Mouse (Mus musculus): ENCODE data around the gene Trip12. TPM values are rescaled to one million over a fixed set of nuclear protein-coding genes. Genes with fewer than 3 reads are reported as not detected.
A peak's percentile ranks its signal among the peaks of the same experiment; 100 is the strongest.

The Trip12 gene
- polyA plus RNA-seq, 1 experiment from 2014 or later, result 87.2 TPM

DNA sequence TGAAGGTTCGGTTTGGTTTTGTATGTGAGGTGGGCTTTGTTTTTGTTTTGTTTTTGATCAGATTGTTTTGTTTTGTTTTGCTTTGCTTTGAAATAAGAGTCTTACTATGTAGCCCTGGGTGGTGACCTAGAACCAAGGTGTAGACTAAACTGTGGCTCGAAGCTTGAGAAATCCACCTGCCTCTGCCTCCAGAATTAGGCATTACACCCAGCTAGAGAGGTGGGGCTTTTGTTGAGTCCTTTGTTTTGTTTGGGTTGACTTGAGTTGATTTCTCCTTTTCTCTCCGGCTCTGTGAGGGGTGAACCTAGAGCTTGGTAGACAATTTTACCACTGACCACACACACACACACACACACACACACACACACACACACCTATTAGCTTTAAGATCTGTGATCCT is 745 bp upstream of the Trip12 start:
- H3K4me2 ChIP-seq (replicated peaks; ENCODE audit: low read depth, low read length), result peak overlapping the region; percentile 44
- no peak overlapping the region for H3K9ac ChIP-seq (replicated peaks; ENCODE audit: low read depth, low read length)
- ATAC-seq (ENCODE audit: insufficient number of reproducible peaks, insufficient read depth, low FRiP score, low read depth), result no peak
- no peaks in the 10 kb centered on the region for H3K36me3 ChIP-seq (ENCODE audit: control insufficient read depth, insufficient read depth, low read length)
- WGBS, result 70% methylated on average over 3 of the region's 3 CpGs
- H3K9me3 ChIP-seq (ENCODE audit: control insufficient read depth, low read depth, low read length), result no peaks in the 10 kb centered on the region
- H3K27me3 ChIP-seq (ENCODE audit: control insufficient read depth, insufficient read depth, low read length), result no peaks in the 10 kb centered on the region
- no peak overlapping the region for H3K27ac ChIP-seq (ENCODE audit: low read length)
- peak overlapping the region; percentile 94 for H3K4me3 ChIP-seq (ENCODE audit: low read depth, low read length)
- H3K4me1 ChIP-seq (ENCODE audit: control insufficient read depth, insufficient read depth, low read length), result 0 out of 2 replicates have a peak, but pooled peaks cover 4% of the 10 kb centered on the region

DNA sequence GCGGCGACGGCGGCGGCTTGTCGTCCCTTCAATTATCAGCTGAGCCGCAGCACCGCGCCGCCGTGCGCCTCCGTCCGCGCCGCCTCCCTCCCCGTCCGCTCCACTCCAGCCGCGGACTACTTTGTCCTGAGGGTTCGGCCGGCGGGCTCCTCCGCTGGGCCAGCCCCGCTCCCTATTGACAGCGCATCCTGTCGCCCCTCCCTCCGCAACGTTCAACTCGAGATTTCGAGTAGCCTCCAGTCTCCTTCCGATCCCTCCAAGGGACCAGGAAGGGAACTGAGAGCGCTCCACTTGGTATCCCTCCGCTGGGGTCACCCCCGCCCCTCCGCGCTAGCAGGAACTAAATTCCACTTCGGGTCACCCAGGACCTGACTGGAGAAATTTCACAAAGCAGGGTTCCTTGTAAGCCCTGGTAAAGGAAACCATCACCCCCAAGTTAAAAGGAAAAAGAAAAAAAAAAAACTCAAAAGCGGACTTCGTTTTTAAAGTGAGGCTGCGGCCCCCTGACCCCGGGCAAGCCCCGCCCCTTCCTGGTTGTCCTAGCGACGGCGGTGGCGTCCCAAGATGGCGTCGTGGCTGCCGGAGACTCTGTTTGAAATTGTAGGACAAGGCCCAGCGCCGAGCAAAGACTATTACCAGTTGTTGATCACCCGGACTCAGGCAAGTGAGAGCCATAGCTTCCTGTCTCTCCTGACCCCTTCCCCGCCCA is 853 bp downstream of the Trip12 start, which contains the start of gene Fbxo36:
TSS of gene Fbxo36 (plus strand) at position 533 of the 709 bp plus-strand sequence.
- under 1% methylated on average over 52 of the region's 54 CpGs for whole genome bisulfite sequencing
- ATAC-seq (ENCODE audit: insufficient number of reproducible peaks, insufficient read depth, low FRiP score, low read depth), result peak; percentile 89

DNA sequence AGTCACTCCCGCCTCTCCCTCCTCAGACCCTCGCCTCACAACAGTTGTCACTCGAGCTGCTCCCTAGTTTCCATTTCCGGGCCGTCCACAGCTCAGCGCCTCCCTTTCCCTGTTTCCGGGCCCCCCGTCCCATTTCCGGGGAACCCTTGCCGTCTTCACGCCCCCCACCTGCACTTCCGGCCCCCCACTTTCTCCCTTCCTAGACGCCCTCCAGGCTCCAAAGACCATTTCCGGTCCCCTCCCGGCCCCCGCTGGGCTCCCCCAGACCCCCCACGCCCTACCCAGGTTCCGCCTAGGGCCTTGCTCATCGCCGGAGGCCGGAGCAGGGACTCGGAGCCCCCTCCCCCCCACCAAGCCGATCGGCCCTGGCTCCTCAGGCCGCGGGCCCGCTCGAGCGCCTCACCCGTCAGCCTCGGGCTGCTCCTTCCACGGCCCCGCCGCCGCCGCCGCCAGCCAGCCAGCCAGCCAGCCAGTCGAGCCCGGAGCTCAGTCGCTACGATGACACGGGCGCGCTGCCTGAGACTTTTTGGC is 1.6 kb downstream of the Trip12 start:
- H3K9ac ChIP-seq (replicated peaks; ENCODE audit: low read depth, low read length), result peak overlapping the region; percentile 92
- H3K4me2 ChIP-seq (replicated peaks; ENCODE audit: low read depth, low read length), result peak overlapping the region; percentile 66
- 0 out of 2 replicates have a peak, but pooled peaks cover 4% of the 10 kb centered on the region for H3K4me1 ChIP-seq (ENCODE audit: control insufficient read depth, insufficient read depth, low read length)
- H3K4me3 ChIP-seq (ENCODE audit: low read depth, low read length), result peak overlapping the region; percentile 94
- peak; percentile 66 for ATAC-seq (ENCODE audit: insufficient number of reproducible peaks, insufficient read depth, low FRiP score, low read depth)
- H3K27me3 ChIP-seq (ENCODE audit: control insufficient read depth, insufficient read depth, low read length), result no peaks in the 10 kb centered on the region
- H3K36me3 ChIP-seq (ENCODE audit: control insufficient read depth, insufficient read depth, low read length), result no peaks in the 10 kb centered on the region
- peak overlapping the region; percentile 99 for H3K27ac ChIP-seq (ENCODE audit: low read length)
- no peaks in the 10 kb centered on the region for H3K9me3 ChIP-seq (ENCODE audit: control insufficient read depth, low read depth, low read length)
- 0% methylated on average over 38 of the region's 44 CpGs for WGBS

More for the DNA sequence above, 853 bp downstream of the Trip12 start, which contains the start of gene Fbxo36:
- no peaks in the 10 kb centered on the region for H3K36me3 ChIP-seq (ENCODE audit: control insufficient read depth, insufficient read depth, low read length)
- peak within 1 kb of the TSS; percentile 66 for H3K4me2 ChIP-seq (replicated peaks; ENCODE audit: low read depth, low read length)
- H3K4me1 ChIP-seq (ENCODE audit: control insufficient read depth, insufficient read depth, low read length), result 0 out of 2 replicates have a peak, but pooled peaks cover 4% of the 10 kb centered on the region
- H3K4me3 ChIP-seq (ENCODE audit: low read depth, low read length), result peak within 1 kb of the TSS; percentile 94
- H3K9ac ChIP-seq (replicated peaks; ENCODE audit: low read depth, low read length), result peak within 1 kb of the TSS; percentile 92
- H3K27me3 ChIP-seq (ENCODE audit: control insufficient read depth, insufficient read depth, low read length), result no peaks in the 10 kb centered on the region
- peak within 1 kb of the TSS; percentile 99 for H3K27ac ChIP-seq (ENCODE audit: low read length)
- H3K9me3 ChIP-seq (ENCODE audit: control insufficient read depth, low read depth, low read length), result no peaks in the 10 kb centered on the region

DNA sequence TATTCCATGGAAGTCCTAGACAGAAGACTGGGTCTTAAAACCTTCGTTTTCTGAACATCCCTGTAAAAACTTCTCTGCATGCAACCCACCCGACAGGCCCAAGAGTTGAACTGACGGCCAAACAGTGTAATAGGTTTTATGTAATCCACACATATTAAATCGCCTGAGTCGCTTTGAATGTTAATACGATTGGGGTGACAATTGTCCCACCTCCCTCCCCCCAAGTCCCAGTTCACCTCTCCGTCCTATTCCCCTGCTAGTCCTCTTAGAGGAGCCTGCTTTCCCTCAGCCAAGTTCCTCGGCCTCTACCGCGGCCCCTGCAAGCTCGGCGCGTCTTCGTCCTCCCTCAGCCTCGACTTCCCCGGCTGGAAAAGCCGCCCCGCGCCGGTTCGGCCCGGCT is 2.2 kb downstream of the Trip12 start:
- H3K27me3 ChIP-seq (ENCODE audit: control insufficient read depth, insufficient read depth, low read length), result no peaks in the 10 kb centered on the region
- ATAC-seq (ENCODE audit: insufficient number of reproducible peaks, insufficient read depth, low FRiP score, low read depth), result no peak
- peak overlapping the region; percentile 94 for H3K4me3 ChIP-seq (ENCODE audit: low read depth, low read length)
- no peaks in the 10 kb centered on the region for H3K9me3 ChIP-seq (ENCODE audit: control insufficient read depth, low read depth, low read length)
- H3K4me2 ChIP-seq (replicated peaks; ENCODE audit: low read depth, low read length), result peak overlapping the region; percentile 66
- H3K36me3 ChIP-seq (ENCODE audit: control insufficient read depth, insufficient read depth, low read length), result no peaks in the 10 kb centered on the region
- H3K4me1 ChIP-seq (ENCODE audit: control insufficient read depth, insufficient read depth, low read length), result 0 out of 2 replicates have a peak, but pooled peaks cover 4% of the 10 kb centered on the region
- H3K27ac ChIP-seq (ENCODE audit: low read length), result peak overlapping the region; percentile 99
- H3K9ac ChIP-seq (replicated peaks; ENCODE audit: low read depth, low read length), result peak overlapping the region; percentile 92
- WGBS, result under 1% methylated on average over 22 of the region's 22 CpGs

DNA sequence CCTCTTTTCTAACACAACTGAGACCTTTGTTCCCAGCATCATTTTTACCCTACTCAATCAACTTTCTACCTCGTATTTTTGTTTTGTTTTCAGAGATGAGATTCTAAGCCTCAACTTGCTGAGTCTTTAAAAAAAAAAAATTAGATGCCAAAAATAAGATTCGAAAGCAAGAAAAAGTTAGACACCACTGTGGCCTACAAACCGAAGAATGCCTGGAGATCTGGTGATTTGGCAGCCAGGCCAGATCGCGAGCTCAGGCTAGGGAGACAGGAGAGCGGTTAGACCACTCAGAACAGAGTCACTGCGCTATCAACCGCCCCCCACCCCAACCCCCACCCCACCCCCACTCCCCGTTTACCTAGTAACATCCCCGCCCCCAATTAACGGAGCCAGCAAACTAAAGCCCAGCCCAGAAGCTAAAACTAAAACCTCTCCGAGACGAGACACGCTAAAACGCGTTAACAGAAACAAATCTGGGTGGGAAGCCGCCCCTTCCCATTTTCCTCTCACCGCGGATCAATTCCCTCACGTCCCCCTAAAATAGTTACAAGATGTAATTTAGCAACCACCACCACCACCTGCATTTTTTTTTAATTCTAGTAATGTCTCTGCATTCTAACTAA is 2.7 kb downstream of the Trip12 start:
- Histone ChIP-seq H3K9me3 (ENCODE audit: control insufficient read depth, low read depth, low read length) (no peaks in the 10 kb centered on the region), H3K27ac (ENCODE audit: low read length) (peak overlapping the region; percentile 99), H3K36me3 (ENCODE audit: control insufficient read depth, insufficient read depth, low read length) (no peaks in the 10 kb centered on the region), H3K9ac (replicated peaks; ENCODE audit: low read depth, low read length) (peak overlapping the region; percentile 92), H3K4me3 (ENCODE audit: low read depth, low read length) (peak overlapping the region; percentile 94), H3K4me2 (replicated peaks; ENCODE audit: low read depth, low read length) (peak overlapping the region; percentile 66), H3K4me1 (ENCODE audit: control insufficient read depth, insufficient read depth, low read length) (0 out of 2 replicates have a peak, but pooled peaks cover 4% of the 10 kb centered on the region), H3K27me3 (ENCODE audit: control insufficient read depth, insufficient read depth, low read length) (no peaks in the 10 kb centered on the region)
- 5% methylated on average over 20 of the region's 20 CpGs for WGBS
- no peak for ATAC-seq (ENCODE audit: insufficient number of reproducible peaks, insufficient read depth, low FRiP score, low read depth)

DNA sequence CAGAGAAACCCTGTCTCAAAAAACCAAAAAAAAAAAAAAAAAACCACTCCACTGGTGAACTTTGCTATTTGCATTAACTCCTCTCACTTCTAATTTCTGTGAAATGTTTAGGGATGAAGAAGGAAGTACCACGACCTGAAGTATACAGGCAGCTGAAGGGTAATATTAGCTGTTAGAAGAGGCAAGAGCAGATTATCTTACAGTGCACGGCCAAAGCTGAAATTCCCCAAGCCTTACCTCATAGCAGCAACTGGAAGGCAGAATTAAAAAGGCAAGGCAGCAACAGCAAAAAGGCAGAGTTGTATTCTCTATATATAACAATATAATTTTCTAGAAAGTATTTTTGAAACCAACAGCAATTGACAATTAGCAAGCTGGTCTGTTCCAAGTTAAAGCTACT is 15.2 kb downstream of the Trip12 start:
- ATAC-seq (ENCODE audit: insufficient number of reproducible peaks, insufficient read depth, low FRiP score, low read depth), result no peak
- H3K9me3 ChIP-seq (ENCODE audit: control insufficient read depth, low read depth, low read length), result no peaks in the 10 kb centered on the region
- H3K4me1 ChIP-seq (ENCODE audit: control insufficient read depth, insufficient read depth, low read length), result no peaks in the 10 kb centered on the region
- H3K36me3 ChIP-seq (ENCODE audit: control insufficient read depth, insufficient read depth, low read length), result peaks cover 11% of the 10 kb centered on the region; the same call in 1 of the 2 replicates
- WGBS, result 48% methylated on average over 2 of the region's 2 CpGs
- H3K4me2 ChIP-seq (replicated peaks; ENCODE audit: low read depth, low read length), result no peak overlapping the region
- H3K4me3 ChIP-seq (ENCODE audit: low read depth, low read length), result no peak overlapping the region
- no peak overlapping the region for H3K27ac ChIP-seq (ENCODE audit: low read length)
- H3K9ac ChIP-seq (replicated peaks; ENCODE audit: low read depth, low read length), result no peak overlapping the region
- H3K27me3 ChIP-seq (ENCODE audit: control insufficient read depth, insufficient read depth, low read length), result no peaks in the 10 kb centered on the region

DNA sequence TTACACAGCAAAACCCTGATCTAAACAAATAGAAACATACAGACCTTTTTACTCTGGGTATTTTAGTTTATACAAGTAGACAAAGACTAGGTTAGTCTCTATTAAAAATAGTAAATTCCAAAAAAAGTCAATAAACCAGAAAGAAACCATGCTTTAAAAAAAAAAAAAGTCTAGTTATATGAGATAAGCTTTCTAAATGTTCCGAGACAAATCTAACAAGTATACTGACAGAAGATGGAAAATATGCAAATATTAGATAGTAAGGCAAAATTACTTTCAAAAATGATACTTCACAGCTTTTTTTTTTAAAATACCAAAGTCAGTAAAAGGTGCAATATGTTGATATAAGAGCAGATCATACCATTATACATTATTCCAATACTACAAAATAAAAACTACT is 22.7 kb downstream of the Trip12 start:
- Histone ChIP-seq H3K9me3 (ENCODE audit: control insufficient read depth, low read depth, low read length) (no peaks in the 10 kb centered on the region), H3K9ac (replicated peaks; ENCODE audit: low read depth, low read length) (no peak overlapping the region), H3K36me3 (ENCODE audit: control insufficient read depth, insufficient read depth, low read length) (peaks cover 5% of the 10 kb centered on the region; the same call in 1 of the 2 replicates), H3K27me3 (ENCODE audit: control insufficient read depth, insufficient read depth, low read length) (no peaks in the 10 kb centered on the region), H3K27ac (ENCODE audit: low read length) (no peak overlapping the region), H3K4me3 (ENCODE audit: low read depth, low read length) (no peak overlapping the region), H3K4me2 (replicated peaks; ENCODE audit: low read depth, low read length) (no peak overlapping the region), H3K4me1 (ENCODE audit: control insufficient read depth, insufficient read depth, low read length) (no peaks in the 10 kb centered on the region)
- no peak for ATAC-seq (ENCODE audit: insufficient number of reproducible peaks, insufficient read depth, low FRiP score, low read depth)
- 79% methylated on average over 1 of the region's 1 CpGs for WGBS

DNA sequence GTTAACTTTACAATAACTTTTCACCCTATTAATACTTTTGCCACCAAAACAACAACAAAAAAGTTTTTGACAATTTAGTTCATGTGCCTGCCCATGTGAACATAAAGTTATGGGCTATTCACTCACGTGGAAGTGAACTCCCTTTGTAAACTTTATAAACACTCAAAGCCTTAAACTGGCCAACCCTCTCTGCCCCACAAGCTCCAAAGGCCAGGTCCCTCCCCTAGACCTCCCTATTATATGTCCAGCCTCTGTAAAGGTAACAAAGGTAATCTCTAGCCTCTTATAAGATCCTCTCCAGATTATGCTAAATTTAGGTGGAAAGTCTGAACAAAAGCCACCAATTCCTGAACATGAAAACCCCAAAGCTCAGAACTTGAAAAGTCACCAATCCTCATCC is 36.5 kb downstream of the Trip12 start:
- H3K4me1 ChIP-seq (ENCODE audit: control insufficient read depth, insufficient read depth, low read length), result no peaks in the 10 kb centered on the region
- 45% methylated on average over 1 of the region's 1 CpGs for WGBS
- no peak overlapping the region for H3K9ac ChIP-seq (replicated peaks; ENCODE audit: low read depth, low read length)
- no peaks in the 10 kb centered on the region for H3K9me3 ChIP-seq (ENCODE audit: control insufficient read depth, low read depth, low read length)
- no peak for ATAC-seq (ENCODE audit: insufficient number of reproducible peaks, insufficient read depth, low FRiP score, low read depth)
- no peak overlapping the region for H3K27ac ChIP-seq (ENCODE audit: low read length)
- H3K4me3 ChIP-seq (ENCODE audit: low read depth, low read length), result no peak overlapping the region
- no peaks in the 10 kb centered on the region for H3K27me3 ChIP-seq (ENCODE audit: control insufficient read depth, insufficient read depth, low read length)
- H3K36me3 ChIP-seq (ENCODE audit: control insufficient read depth, insufficient read depth, low read length), result no peaks in the 10 kb centered on the region
- H3K4me2 ChIP-seq (replicated peaks; ENCODE audit: low read depth, low read length), result no peak overlapping the region
